Mouse (Mus musculus) myocyte (in vitro differentiated cells): ENCODE data around the gene Slc25a13. TPM values are rescaled to one million over a fixed set of nuclear protein-coding genes. Genes with fewer than 3 reads are reported as not detected.

Experiments used
- H3K27me3 ChIP-seq: one replicate; pipeline ENCODE4 v1.6.1; 2011; ENCODE audit not compliant: control insufficient read depth, insufficient read depth, insufficient read length
- H3K36me3 ChIP-seq: one replicate; pipeline ENCODE4 v1.6.1; 2011; ENCODE audit not compliant: control insufficient read depth, insufficient read depth
- H3K4me2 ChIP-seq: one replicate; pipeline ENCODE4 v1.6.1; 2011; ENCODE audit warnings: low read depth, control low read depth
- H3K4me3 ChIP-seq: one replicate; pipeline ENCODE4 v1.5.1; 2011; ENCODE audit warnings: mild to moderate bottlenecking, control low read depth, moderate library complexity
- H3K79me2 ChIP-seq: one replicate; pipeline ENCODE4 v1.6.1; 2011; ENCODE audit not compliant: control insufficient read depth, insufficient read depth
- H3ac ChIP-seq: one replicate; pipeline ENCODE4 v1.6.1; 2011; ENCODE audit not compliant: control insufficient read depth, insufficient read length
- CEBPB ChIP-seq: IDR thresholded peaks from 2 replicates; pipeline ENCODE4 v1.6.1; 2011; ENCODE audit warnings: mild to moderate bottlenecking, moderate library complexity; ENCODE audit not compliant: poor library complexity, insufficient read depth, severe bottlenecking
- E2F4 ChIP-seq: IDR thresholded peaks from one replicate; pipeline ENCODE4 v1.6.1; 2011; ENCODE audit warnings: mild to moderate bottlenecking, control low read depth, moderate library complexity; ENCODE audit not compliant: insufficient read depth
- MAX ChIP-seq: IDR thresholded peaks from one replicate; pipeline ENCODE4 v1.6.1; 2011; ENCODE audit warnings: low read depth, mild to moderate bottlenecking, control low read depth
- MYOD1 ChIP-seq, 3 experiments: IDR thresholded peaks; one replicate each; pipeline ENCODE4 v1.6.1; 2011; ENCODE audit warnings: control low read depth in 2 of 3, low read depth in 2 of 3, mild to moderate bottlenecking in 2 of 3, moderate library complexity in 1 of 3; ENCODE audit not compliant: insufficient read length in 2 of 3, control insufficient read depth in 1 of 3
- MYOG ChIP-seq, 3 experiments: IDR thresholded peaks; one replicate each; pipeline ENCODE4 v1.6.1; 2011; ENCODE audit warnings: control low read depth in 2 of 3, low read depth in 2 of 3, mild to moderate bottlenecking in 2 of 3; ENCODE audit not compliant: insufficient read length in 2 of 3, control insufficient read depth in 1 of 3, insufficient read depth in 1 of 3
- POLR2A ChIP-seq: IDR thresholded peaks from one replicate; pipeline ENCODE4 v1.6.1; 2011; ENCODE audit warnings: low read depth, mild to moderate bottlenecking, control low read depth, moderate library complexity; ENCODE audit not compliant: insufficient read length
- POLR2AphosphoS2 ChIP-seq: IDR thresholded peaks from one replicate; pipeline ENCODE4 v1.6.1; 2011; ENCODE audit warnings: low read depth, control low read depth; ENCODE audit not compliant: insufficient read length
- REST ChIP-seq: IDR thresholded peaks from one replicate; pipeline ENCODE4 v1.6.1; 2011; ENCODE audit warnings: mild to moderate bottlenecking, control low read depth, moderate library complexity; ENCODE audit not compliant: insufficient read depth, insufficient read length
- SRF ChIP-seq: IDR thresholded peaks from one replicate; pipeline ENCODE4 v1.6.1; 2011; ENCODE audit warnings: low read depth; ENCODE audit not compliant: control insufficient read depth, insufficient read length
- TCF12 ChIP-seq: IDR thresholded peaks from one replicate; pipeline ENCODE4 v1.6.1; 2011; ENCODE audit warnings: mild to moderate bottlenecking, control low read depth; ENCODE audit not compliant: poor library complexity, insufficient read depth, severe bottlenecking
- TCF3 ChIP-seq: IDR thresholded peaks from one replicate; pipeline ENCODE4 v1.6.1; 2011; ENCODE audit warnings: low read depth, control low read depth; ENCODE audit not compliant: insufficient read length
- USF1 ChIP-seq: IDR thresholded peaks from one replicate; pipeline ENCODE4 v1.6.1; 2011; ENCODE audit warnings: low read depth, mild to moderate bottlenecking, control low read depth, moderate library complexity
- polyA plus RNA-seq: library from polyadenylated mRNA; unstranded; fragments of >200 nt; fragmentation: generic; extraction: Trizol; gene quantifications from one replicate; pipeline ENCODE4 v1.2.1, GENCODE M21; 2012; ENCODE audit warnings: missing spikeins

Gene Slc25a13
- polyA plus RNA-seq, 1 experiment, result 0.42 TPM

DNA sequence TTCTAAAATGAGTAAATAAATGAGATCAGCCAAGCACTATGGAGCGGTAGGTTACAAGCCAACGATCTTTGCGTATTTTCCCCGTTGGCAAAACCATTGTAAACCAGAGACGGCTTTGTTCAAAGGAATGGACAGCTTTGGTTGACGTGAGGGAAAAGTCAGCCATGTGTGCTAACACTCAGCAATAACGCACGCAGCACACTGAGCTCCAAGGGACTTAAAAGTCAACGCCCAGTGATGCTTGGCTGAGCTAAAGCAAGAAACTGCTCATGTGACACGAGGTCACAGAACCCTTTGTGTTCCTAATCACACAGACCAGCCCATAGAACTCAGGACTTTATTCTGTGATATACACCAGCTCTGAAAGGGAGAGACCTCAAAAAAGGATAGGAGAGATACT is 124.5 kb downstream of the Slc25a13 start:
- Histone ChIP-seq H3ac (no peak overlapping the region), H3K27me3 (no peaks in the 10 kb centered on the region), H3K4me2 (no peak overlapping the region), H3K4me3 (no peak overlapping the region), H3K79me2 (no peaks in the 10 kb centered on the region), H3K36me3 (no peaks in the 10 kb centered on the region)
- no peak for TF ChIP-seq USF1
- no peak for TF ChIP-seq TCF3
- TF ChIP-seq CEBPB, result no peak
- no peak for TF ChIP-seq POLR2A
- TF ChIP-seq REST, result no peak
- TF ChIP-seq TCF12, result no peak
- no peak for TF ChIP-seq MAX
- TF ChIP-seq POLR2AphosphoS2, result no peak

GRCm38 (mm10) chr6:6091016-6091415 is 126.0 kb downstream of the Slc25a13 start:
- no peak overlapping the region for H3ac ChIP-seq
- no peaks in the 10 kb centered on the region for H3K79me2 ChIP-seq
- no peak for TF ChIP-seq REST
- TF ChIP-seq SRF, result no peak
- TF ChIP-seq USF1, result no peak
- TF ChIP-seq MAX, result no peak
- TF ChIP-seq TCF3, result no peak
- no peak for TF ChIP-seq MYOG (IDR thresholded peaks at IDR 0.05; ENCODE audit: control insufficient read depth in 1 of 3, insufficient read depth in 1 of 3, insufficient read length in 2 of 3, low read depth in 2 of 3)
- no peak for TF ChIP-seq TCF12
- no peak for TF ChIP-seq POLR2A
- TF ChIP-seq MYOD1 (IDR thresholded peaks at IDR 0.05; ENCODE audit: control insufficient read depth in 1 of 3, insufficient read length in 2 of 3, low read depth in 2 of 3), result no peak
- TF ChIP-seq E2F4, result no peak
- no peaks in the 10 kb centered on the region for H3K36me3 ChIP-seq
- no peaks in the 10 kb centered on the region for H3K27me3 ChIP-seq
- H3K4me3 ChIP-seq, result no peak overlapping the region
- H3K4me2 ChIP-seq, result no peak overlapping the region

DNA sequence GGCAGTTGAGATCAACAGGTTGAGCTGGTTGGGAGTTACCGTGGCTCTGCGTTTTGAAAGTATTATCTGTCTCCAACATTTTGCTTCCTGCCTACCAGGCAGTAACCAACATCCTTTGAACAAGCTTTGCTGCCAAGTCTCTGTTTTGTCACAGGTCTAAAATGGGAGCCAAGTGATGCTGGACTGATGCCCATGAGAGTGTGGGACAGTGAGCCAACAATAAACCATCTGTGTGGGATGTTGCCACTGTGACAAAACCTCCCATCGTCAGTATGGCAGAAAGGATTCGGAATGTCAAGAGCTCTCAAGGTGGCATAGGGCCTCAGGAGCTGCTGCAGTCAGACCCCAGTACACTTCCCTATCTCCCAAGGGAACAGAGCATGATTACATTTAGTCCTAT is 128.8 kb downstream of the Slc25a13 start:
- H3K4me2 ChIP-seq, result no peak overlapping the region

DNA sequence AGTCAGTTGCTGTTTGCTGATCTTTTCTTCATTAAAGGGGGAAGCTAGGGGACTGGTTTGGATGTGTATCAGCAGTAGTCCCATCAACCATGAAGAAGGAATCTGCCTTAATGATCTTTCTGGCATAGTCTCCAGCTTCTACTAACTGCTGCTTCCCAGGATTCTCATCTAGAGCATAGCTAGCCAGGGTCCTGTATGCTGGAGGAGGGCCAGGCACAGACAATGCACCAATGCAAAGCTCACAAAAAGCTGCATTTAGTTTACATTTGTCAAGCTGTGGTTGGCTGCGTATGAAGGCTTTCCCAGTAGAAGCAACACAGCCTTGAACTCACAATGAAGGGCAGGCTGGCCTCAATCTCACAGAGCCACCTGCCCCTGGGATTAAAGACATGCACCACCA is 136.5 kb downstream of the Slc25a13 start:
- Histone ChIP-seq H3K36me3 (no peaks in the 10 kb centered on the region), H3K4me3 (no peak overlapping the region), H3K27me3 (no peaks in the 10 kb centered on the region), H3ac (no peak overlapping the region), H3K4me2 (no peak overlapping the region), H3K79me2 (no peaks in the 10 kb centered on the region)
- TF ChIP-seq POLR2AphosphoS2, result no peak
- no peak for TF ChIP-seq MYOG (IDR thresholded peaks at IDR 0.05; ENCODE audit: control insufficient read depth in 1 of 3, insufficient read depth in 1 of 3, insufficient read length in 2 of 3, low read depth in 2 of 3)
- no peak for TF ChIP-seq SRF
- no peak for TF ChIP-seq MAX
- no peak for TF ChIP-seq TCF12
- no peak for TF ChIP-seq MYOD1 (IDR thresholded peaks at IDR 0.05; ENCODE audit: control insufficient read depth in 1 of 3, insufficient read length in 2 of 3, low read depth in 2 of 3)
- no peak for TF ChIP-seq POLR2A
- TF ChIP-seq USF1, result no peak
- TF ChIP-seq CEBPB, result no peak
- TF ChIP-seq TCF3, result no peak
- TF ChIP-seq E2F4, result no peak
- TF ChIP-seq REST, result no peak

More for the DNA sequence above, 128.8 kb downstream of the Slc25a13 start:
- Histone ChIP-seq H3K27me3 (no peaks in the 10 kb centered on the region), H3K36me3 (no peaks in the 10 kb centered on the region), H3ac (no peak overlapping the region), H3K79me2 (no peaks in the 10 kb centered on the region), H3K4me3 (no peak overlapping the region)
- TF ChIP-seq REST (no peak), MAX (no peak), MYOG (IDR thresholded peaks at IDR 0.05; ENCODE audit: control insufficient read depth in 1 of 3, insufficient read depth in 1 of 3, insufficient read length in 2 of 3, low read depth in 2 of 3) (no peak), MYOD1 (IDR thresholded peaks at IDR 0.05; ENCODE audit: control insufficient read depth in 1 of 3, insufficient read length in 2 of 3, low read depth in 2 of 3) (no peak), TCF12 (no peak), USF1 (no peak), POLR2AphosphoS2 (no peak), CEBPB (no peak), SRF (no peak), TCF3 (no peak), POLR2A (no peak), E2F4 (no peak)

GRCm38 (mm10) chr6:6077234-6077633 is 139.7 kb downstream of the Slc25a13 start:
- Histone ChIP-seq H3K27me3 (no peaks in the 10 kb centered on the region), H3K36me3 (no peaks in the 10 kb centered on the region), H3K4me3 (no peak overlapping the region), H3ac (no peak overlapping the region), H3K79me2 (no peaks in the 10 kb centered on the region), H3K4me2 (no peak overlapping the region)
- TF ChIP-seq MYOG (IDR thresholded peaks at IDR 0.05; ENCODE audit: control insufficient read depth in 1 of 3, insufficient read depth in 1 of 3, insufficient read length in 2 of 3, low read depth in 2 of 3), result no peak
